Mouse (Mus musculus) midbrain, embryonic 13.5 days (tissue): Measurements from ENCODE around the gene Endog. TPM values are rescaled to one million over a fixed set of nuclear protein-coding genes. Genes with fewer than 3 reads are reported as not detected.

Source experiments
- ATAC-seq: fragments of 200-750 bp; cut with Nextera tagmentation; 2 replicates; pipeline ENCODE4 v1.8.0; 2017; ENCODE audit warnings: mild to moderate bottlenecking, moderate TSS enrichment, moderate library complexity
- H3K27ac ChIP-seq: fragments of 300-500 bp; sonication (generic); 2 replicates; pipeline ENCODE4 v1.5.1; 2015; ENCODE audit warnings: inconsistent platforms, mild to moderate bottlenecking, moderate library complexity
- H3K27me3 ChIP-seq: fragments of 300-500 bp; sonication (generic); 2 replicates; pipeline ENCODE4 v1.6.1; 2015; ENCODE audit warnings: mild to moderate bottlenecking, inconsistent platforms
- H3K36me3 ChIP-seq: fragments of 300-500 bp; sonication (generic); 2 replicates; pipeline ENCODE4 v1.6.1; 2015; ENCODE audit warnings: mild to moderate bottlenecking, inconsistent platforms
- H3K4me1 ChIP-seq: fragments of 300-500 bp; sonication (generic); replicated peaks from 2 replicates; pipeline ENCODE4 v1.6.1; 2015; ENCODE audit warnings: inconsistent platforms
- H3K4me2 ChIP-seq: fragments of 300-500 bp; sonication (generic); replicated peaks from 2 replicates; pipeline ENCODE4 v1.6.1; 2015; ENCODE audit warnings: moderate library complexity, mild to moderate bottlenecking, inconsistent platforms
- H3K4me3 ChIP-seq: fragments of 300-500 bp; sonication (generic); replicated peaks from 2 replicates; pipeline ENCODE4 v1.5.1; 2015; ENCODE audit warnings: mild to moderate bottlenecking, inconsistent platforms
- H3K9ac ChIP-seq: fragments of 300-500 bp; sonication (generic); replicated peaks from 2 replicates; pipeline ENCODE4 v1.6.1; 2015; ENCODE audit warnings: mild to moderate bottlenecking, inconsistent platforms
- H3K9me3 ChIP-seq: fragments of 300-500 bp; sonication (generic); 2 replicates; pipeline ENCODE4 v1.6.1; 2016; ENCODE audit warnings: mild to moderate bottlenecking, inconsistent platforms
- WGBS: fragments of 180-500 bp; shearing (Covaris S2); methylation state at CpG from one replicate; pipeline ENCODE4 v1.1.7; 2015; 5-methylcytosine and 5-hydroxymethylcytosine counted together
- polyA plus RNA-seq: library from polyadenylated mRNA; unstranded; fragments of >200 nt; fragmentation: Nextera tagmentation; extraction: Ambion mirVana; gene quantifications from 2 replicates; pipeline ENCODE4 v1.2.1, GENCODE M21; 2015

The Endog gene
- polyA plus RNA-seq, 1 experiment from 2014 or later, result 13.8 TPM

- Histone ChIP-seq H3K9ac (no peak overlapping the region), H3K27me3 (no peaks in the 10 kb centered on the region), H3K9me3 (no peaks in the 10 kb centered on the region), H3K27ac (no peak overlapping the region), H3K4me3 (no peak overlapping the region), H3K36me3 (no peaks in the 10 kb centered on the region), H3K4me2 (no peak overlapping the region), H3K4me1 (no peaks in the 10 kb centered on the region)
- 77% methylated on average over 6 of the region's 6 CpGs for WGBS
- no peak for ATAC-seq
Observed at GRCm38 (mm10) chr2:30215493-30215892, 44.2 kb downstream of the Endog start.

- ATAC-seq, result no peak
- H3K36me3 ChIP-seq, result no peaks in the 10 kb centered on the region
- H3K27me3 ChIP-seq, result no peaks in the 10 kb centered on the region
- no peak overlapping the region for H3K27ac ChIP-seq
- no peak overlapping the region for H3K9ac ChIP-seq
- no peaks in the 10 kb centered on the region for H3K4me1 ChIP-seq
- H3K4me2 ChIP-seq, result no peak overlapping the region
- H3K4me3 ChIP-seq, result no peak overlapping the region
- no peaks in the 10 kb centered on the region for H3K9me3 ChIP-seq
- 95% methylated on average over 5 of the region's 5 CpGs for WGBS
Observed at GRCm38 (mm10) chr2:30216293-30216692, 45.0 kb downstream of the Endog start.

Other genes with a start within 250 kb of the Endog start
- gene Gle1, start 236.1 kb upstream of the Endog start, polyA plus RNA-seq, result 78.1 and 78.8 TPM in 2 replicates
- gene Sptan1, start 205.9 kb upstream of the Endog start, polyA plus RNA-seq, result 172 and 185 TPM in 2 replicates
- gene Wdr34, start 122.6 kb upstream of the Endog start, polyA plus RNA-seq, result 59.6 and 62.3 TPM in 2 replicates
- 448 and 482 TPM in 2 replicates for gene Set, start 114.1 kb upstream of the Endog start, polyA plus RNA-seq
- 2.8 and 3.8 TPM in 2 replicates for gene Pkn3, start 93.8 kb upstream of the Endog start, polyA plus RNA-seq
- 18.9 and 19.0 TPM in 2 replicates for gene Zdhhc12, start 77.8 kb upstream of the Endog start, polyA plus RNA-seq
- 14.4 and 15.1 TPM in 2 replicates for gene Zer1, start 46.9 kb upstream of the Endog start, polyA plus RNA-seq
- gene Tbc1d13, start 37.7 kb upstream of the Endog start, polyA plus RNA-seq, result 12.5 and 13.2 TPM in 2 replicates
- 59.9 and 60.0 TPM in 2 replicates for gene Spout1, start 7.0 kb downstream of the Endog start, polyA plus RNA-seq
- gene Kyat1, start 34.4 kb downstream of the Endog start, polyA plus RNA-seq, result 15.9 and 16.8 TPM in 2 replicates
- gene Lrrc8a, start 66.2 kb downstream of the Endog start, polyA plus RNA-seq, result 61.6 and 62.2 TPM in 2 replicates
- 0.39 and 0.40 TPM in 2 replicates for gene Gm28035, start 69.1 kb downstream of the Endog start, polyA plus RNA-seq
- gene Phyhd1, start 94.7 kb downstream of the Endog start, polyA plus RNA-seq, result 5.7 and 7.7 TPM in 2 replicates
- not detected in 2 replicates for gene Gm28038, start 109.5 kb downstream of the Endog start, polyA plus RNA-seq
- 30.6 and 32.3 TPM in 2 replicates for gene Dolk, start 114.8 kb downstream of the Endog start, polyA plus RNA-seq
- gene Nup188, start 114.9 kb downstream of the Endog start, polyA plus RNA-seq, result 23.6 and 27.9 TPM in 2 replicates
- 147 and 158 TPM in 2 replicates for gene Sh3glb2, start 187.8 kb downstream of the Endog start, polyA plus RNA-seq
- 29.4 and 30.2 TPM in 2 replicates for gene Miga2, start 192.7 kb downstream of the Endog start, polyA plus RNA-seq
- gene Dolpp1, start 220.8 kb downstream of the Endog start, polyA plus RNA-seq, result 54.7 and 56.6 TPM in 2 replicates
- gene Crat, start 244.3 kb downstream of the Endog start, polyA plus RNA-seq, result 18.5 and 21.9 TPM in 2 replicates
- 128 and 134 TPM in 2 replicates for gene Ptpa, start 244.5 kb downstream of the Endog start, polyA plus RNA-seq